Mouse (Mus musculus) cerebellum, adult 11-12 months (tissue): ENCODE measurements around the gene Hpca.

Experiments
- DNase-seq: peaks from one replicate; pipeline ENCODE4 v3.0.0; 2022

Gene Hpca

GRCm38 (mm10) chr4:129121569-129122086 lies at the start of gene Hpca:
Hpca (minus strand) TSS chr4:129122036.
- DNase-seq: no peak

- DNase-seq: peak; percentile 66
Observed at GRCm38 (mm10) chr4:129161581-129162255, 39.9 kb upstream of the Hpca start.

GRCm38 (mm10) chr4:129161076-129161475 lies 39.2 kb upstream of the Hpca start:
- no peak for DNase-seq

GRCm38 (mm10) chr4:129158549-129158948 lies 36.7 kb upstream of the Hpca start:
- DNase-seq: no peak

- DNase-seq: no peak
Observed at GRCm38 (mm10) chr4:129157541-129157940, 35.7 kb upstream of the Hpca start.

GRCm38 (mm10) chr4:129151276-129151811 lies 29.5 kb upstream of the Hpca start:
- no peak for DNase-seq

- DNase-seq: no peak
Observed at GRCm38 (mm10) chr4:129149321-129149720, 27.5 kb upstream of the Hpca start.

- no peak for DNase-seq
Observed at GRCm38 (mm10) chr4:129147552-129148103, 25.8 kb upstream of the Hpca start.

GRCm38 (mm10) chr4:129146392-129146791 lies 24.6 kb upstream of the Hpca start:
- DNase-seq: no peak

- no peak for DNase-seq
Observed at GRCm38 (mm10) chr4:129145943-129146342, 24.1 kb upstream of the Hpca start.

GRCm38 (mm10) chr4:129145411-129145810 lies 23.6 kb upstream of the Hpca start:
- DNase-seq: no peak

GRCm38 (mm10) chr4:129144401-129145367 lies 22.8 kb upstream of the Hpca start:
- DNase-seq: peak; percentile 93

- no peak for DNase-seq
Observed at GRCm38 (mm10) chr4:129143509-129143908, 21.7 kb upstream of the Hpca start.

GRCm38 (mm10) chr4:129142439-129143045 lies 20.7 kb upstream of the Hpca start:
- DNase-seq: no peak

- no peak for DNase-seq
Observed at GRCm38 (mm10) chr4:129141560-129142438, 20.0 kb upstream of the Hpca start.

GRCm38 (mm10) chr4:129140808-129141207 lies 19.0 kb upstream of the Hpca start:
- no peak for DNase-seq

GRCm38 (mm10) chr4:129139642-129140041 lies 17.8 kb upstream of the Hpca start:
- DNase-seq: no peak

GRCm38 (mm10) chr4:129137392-129138321 lies 15.8 kb upstream of the Hpca start:
- peak; percentile 55 for DNase-seq

- peak; percentile 77 for DNase-seq
Observed at GRCm38 (mm10) chr4:129136579-129137391, 14.9 kb upstream of the Hpca start, which contains the start of gene Fndc5. Fndc5 (plus strand) TSS chr4:129136999.
